Mouse (Mus musculus) brain, embryonic 14.5 days (tissue): ENCODE results near the gene Osbpl3. TPM values are rescaled to one million over a fixed set of nuclear protein-coding genes. Genes with fewer than 3 reads are reported as not detected.
"Not testable (repeated sequence)": the region's sequence is repeated elsewhere in the genome, so short reads cannot be mapped to it uniquely, and the experiment has no call there.

Experiments
- DNase-seq: peaks from one replicate; pipeline ENCODE4 v3.0.0-alpha.2; 2011; ENCODE audit warnings: low read depth
- CTCF ChIP-seq: fragments of 200-500 bp; IDR thresholded peaks from 2 replicates; pipeline ENCODE4 v1.5.1; 2012; ENCODE audit warnings: inconsistent platforms, mild to moderate bottlenecking, moderate library complexity, borderline replicate concordance; ENCODE audit not compliant: insufficient read depth, insufficient read length; ENCODE audit errors: extremely low read depth
- POLR2A ChIP-seq: fragments of 200-500 bp; IDR thresholded peaks from 2 replicates; pipeline ENCODE4 v1.6.1; 2012; ENCODE audit warnings: mild to moderate bottlenecking, inconsistent platforms, borderline replicate concordance; ENCODE audit not compliant: poor library complexity, insufficient read depth, insufficient read length, severe bottlenecking; ENCODE audit errors: extremely low read depth
- polyA plus RNA-seq: library from polyadenylated mRNA; depleted of rRNA; stranded (reverse); fragments of >200 nt; gene quantifications from 2 replicates; pipeline ENCODE4 v1.2.3, GENCODE M21; 2012

Osbpl3 gene
- polyA plus RNA-seq, 1 experiment, result 8.5 TPM

DNA sequence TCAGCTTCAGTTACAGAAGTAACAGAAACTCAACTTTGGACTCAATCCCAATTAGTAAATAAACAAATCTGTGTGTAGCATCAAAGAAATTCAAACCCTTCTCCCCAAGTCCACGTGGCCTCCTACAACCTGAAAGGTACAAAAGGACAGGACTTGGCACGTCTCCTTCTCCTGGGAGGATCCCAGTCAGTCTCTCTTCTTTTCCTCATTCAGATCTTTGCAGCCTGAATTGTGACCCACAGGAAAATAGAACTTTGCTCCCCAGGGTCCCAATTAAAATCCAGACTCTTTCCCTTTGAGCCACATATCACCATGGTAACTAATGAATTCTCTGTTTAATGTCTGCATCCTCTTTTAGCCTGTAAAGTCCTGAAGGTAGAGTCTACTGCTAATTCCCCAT is 10.4 kb downstream of the Osbpl3 start:
- TF ChIP-seq CTCF (no peak), POLR2A (no peak)
- peak; percentile 88 for DNase-seq

DNA sequence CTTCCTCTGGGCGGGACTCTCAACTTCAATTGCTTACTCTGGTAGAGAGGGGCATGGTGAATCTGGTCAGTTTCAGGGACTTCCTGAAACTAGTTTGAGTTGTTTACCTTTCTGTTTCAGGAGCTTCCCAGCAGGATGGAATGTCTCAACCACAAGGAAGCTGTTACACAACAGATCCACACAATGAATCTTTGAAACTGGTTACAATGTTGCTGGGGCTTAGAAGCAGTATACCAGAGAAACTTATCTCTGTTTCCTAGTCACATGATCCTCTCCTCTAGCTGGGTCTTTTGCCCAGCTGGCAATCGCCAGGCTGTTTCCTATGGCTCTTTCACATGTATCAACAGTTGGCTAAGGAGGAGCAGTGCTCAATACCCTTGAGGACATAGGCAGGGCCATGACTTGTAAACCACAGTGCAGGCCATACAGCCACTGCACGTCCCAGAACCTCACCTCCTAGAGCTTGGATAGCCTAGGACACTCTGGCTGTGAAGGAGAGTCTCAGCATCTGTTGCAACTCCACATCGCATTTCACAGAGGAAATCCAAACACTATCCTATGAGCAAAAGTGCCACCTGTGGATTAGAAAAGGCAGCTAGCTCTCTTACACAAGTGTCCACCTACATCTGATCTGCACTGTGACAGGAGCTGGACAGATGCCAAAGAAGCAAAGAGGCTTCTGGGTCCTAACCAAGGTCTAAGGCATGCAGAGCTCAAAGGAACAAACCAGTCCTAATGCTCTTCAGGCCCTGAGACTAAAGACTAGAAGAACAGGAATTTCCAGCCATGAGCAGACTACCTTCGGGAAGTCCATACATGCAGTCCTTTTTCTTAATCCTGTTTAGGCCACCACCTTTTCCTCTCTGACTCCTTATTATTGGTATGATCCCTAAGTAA is 14.8 kb downstream of the Osbpl3 start:
- TF ChIP-seq POLR2A, result no peak
- no peak for DNase-seq

- DNase-seq, result no peak
- TF ChIP-seq CTCF (no peak), POLR2A (no peak)
These were observed 15.8 kb downstream of the Osbpl3 start for GRCm38 (mm10) chr6:50440197-50440596.

- not testable (repeated sequence) for DNase-seq
These were observed 17.1 kb downstream of the Osbpl3 start for GRCm38 (mm10) chr6:50438900-50439299.

GRCm38 (mm10) chr6:50437815-50438214 is 18.2 kb downstream of the Osbpl3 start:
- TF ChIP-seq CTCF (no peak), POLR2A (no peak)
- no peak for DNase-seq

DNA sequence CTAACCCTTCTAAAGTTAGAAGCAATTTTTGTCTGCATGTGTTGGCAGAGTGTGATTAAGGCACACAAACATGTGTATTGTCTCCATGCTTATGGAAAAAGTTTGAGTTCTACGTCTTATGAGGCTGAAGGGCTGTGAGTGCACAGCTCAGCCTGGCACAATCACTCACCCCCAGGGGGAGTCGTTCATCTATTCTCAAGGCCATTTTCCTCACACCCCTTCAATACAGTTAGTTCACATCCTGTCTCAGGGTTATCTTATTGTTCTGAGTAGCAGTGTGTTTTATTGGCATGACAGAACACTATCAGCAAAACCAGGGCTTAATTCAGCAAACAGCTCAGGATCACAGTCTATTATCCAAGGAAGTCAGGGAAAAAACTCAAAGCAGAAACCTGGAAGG is 19.3 kb downstream of the Osbpl3 start:
- no peak for DNase-seq
- TF ChIP-seq CTCF (peak; percentile 2; the same call in 1 of the 2 replicates), POLR2A (no peak)

GRCm38 (mm10) chr6:50432491-50432890 is 23.5 kb downstream of the Osbpl3 start:
- TF ChIP-seq POLR2A (no peak), CTCF (no peak)
- peak; percentile 84 for DNase-seq

- no peak for DNase-seq
- TF ChIP-seq CTCF (no peak), POLR2A (no peak)
These were observed 26.7 kb downstream of the Osbpl3 start for GRCm38 (mm10) chr6:50429299-50429698.

GRCm38 (mm10) chr6:50427051-50427732 is 28.8 kb downstream of the Osbpl3 start:
- no peak for DNase-seq
- no peak for TF ChIP-seq POLR2A
- no peak for TF ChIP-seq CTCF

DNA sequence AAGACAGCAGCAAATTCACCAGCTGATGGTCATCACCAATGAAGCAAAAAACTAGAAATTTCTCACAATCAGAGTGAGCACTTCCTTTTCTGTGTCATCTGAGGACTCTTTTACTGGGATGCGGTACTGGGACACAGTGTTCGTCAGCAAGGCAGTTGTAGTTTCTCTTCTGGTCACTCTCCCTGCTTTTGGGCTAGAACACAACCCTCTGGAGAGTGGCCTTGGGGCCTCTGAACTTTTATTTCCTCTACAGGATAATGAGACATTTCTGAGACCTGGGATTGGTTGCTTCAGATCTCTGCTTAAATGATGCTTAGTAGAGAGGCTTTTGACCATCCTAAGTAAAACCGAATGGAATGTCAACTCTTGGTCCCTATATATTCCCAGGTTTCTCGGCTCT is 29.4 kb downstream of the Osbpl3 start:
- TF ChIP-seq CTCF (no peak), POLR2A (no peak)
- DNase-seq, result no peak

DNA sequence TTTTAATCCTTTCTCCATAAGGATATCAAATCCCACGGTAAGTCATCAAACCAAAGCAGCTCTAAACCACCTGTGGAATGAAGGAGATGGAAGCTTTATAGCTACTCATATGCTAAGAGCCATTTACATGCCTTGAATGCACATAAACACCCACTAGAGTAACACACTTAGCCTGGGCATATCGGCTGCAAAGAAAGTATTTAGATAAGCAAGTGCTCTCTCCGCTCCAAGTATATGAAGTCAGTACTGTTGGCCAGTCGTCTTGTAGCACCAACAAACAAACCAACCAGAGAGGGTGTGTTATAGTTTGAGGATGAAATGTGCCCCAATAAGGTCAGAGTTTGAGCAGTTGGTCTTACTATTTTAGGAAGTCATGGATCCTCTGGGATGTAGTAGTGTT is 31.7 kb downstream of the Osbpl3 start:
- DNase-seq, result no peak
- TF ChIP-seq POLR2A, result no peak
- TF ChIP-seq CTCF, result no peak

- TF ChIP-seq CTCF, result no peak
- TF ChIP-seq POLR2A, result no peak
- DNase-seq, result no peak
These were observed 35.6 kb downstream of the Osbpl3 start for GRCm38 (mm10) chr6:50420413-50420812.
